Comparison of ENCODE assay signal across 12 mouse cellular contexts in genomic region chr4:130652546-130652945, GRCm38 (mm10).
"Had no signal": no experiment of that assay in that cellular context is flagged by ENCODE, and none has a peak within 500 bp of the region (broad histone marks: within the 10 kb centered on the region; RNA-seq: fewer than 3 reads in every experiment).

No protein-coding gene starts in this region.

- ATAC-seq: midbrain, embryonic 13.5 days had no signal

- H3K36me3 ChIP-seq: limb, embryonic 12.5 days; liver, embryonic 13.5 days; midbrain, embryonic 13.5 days had no signal

- DNase-seq: kidney, postnatal 25 days; liver; liver, embryonic 13.5 days; lung, adult 18-20 months; retina, postnatal 1 day; right cerebral cortex, postnatal 4 days; spleen, adult 18-20 months; thymus, adult 18-20 months; thymus, postnatal 14 days had no signal

- H3K27ac ChIP-seq: left cerebral cortex, adult 2 months; limb, embryonic 12.5 days; liver, embryonic 13.5 days; midbrain, embryonic 13.5 days had no signal

- H3K9ac ChIP-seq: limb, embryonic 12.5 days; liver, embryonic 13.5 days; midbrain, embryonic 13.5 days had no signal

- H3K9me3 ChIP-seq: limb, embryonic 12.5 days; liver, embryonic 13.5 days; midbrain, embryonic 13.5 days had no signal

- H3K27me3 ChIP-seq: limb, embryonic 12.5 days; liver, embryonic 13.5 days; midbrain, embryonic 13.5 days had no signal

- H3K4me3 ChIP-seq: left cerebral cortex, adult 2 months; limb, embryonic 12.5 days; liver, embryonic 13.5 days; midbrain, embryonic 13.5 days had no signal

- H3K4me2 ChIP-seq: limb, embryonic 12.5 days; liver, embryonic 13.5 days; midbrain, embryonic 13.5 days had no signal

- H3K4me1 ChIP-seq: limb, embryonic 12.5 days; midbrain, embryonic 13.5 days had no signal
